14 mouse cellular contexts compared by ENCODE assay signal in genomic region chr5:39803457-39803856, GRCm38 (mm10). TPM values are rescaled to one million over a fixed set of nuclear protein-coding genes. Genes with fewer than 3 reads are reported as not detected.
DNase-seq lines count a peak whose midpoint lies in the region; ATAC-seq and TF ChIP-seq lines count a peak whose summit lies in the region.
"Had no signal": no experiment of that assay in that cellular context is flagged by ENCODE, and none has a peak within 500 bp of the region (broad histone marks: within the 10 kb centered on the region; RNA-seq: fewer than 3 reads in every experiment).

No protein-coding gene starts in this region.

- no peak overlapping the region for H3K4me3 ChIP-seq in midbrain, postnatal 0 days (ENCODE audit: low read depth, low read length)
- H3K4me3 ChIP-seq in midbrain, embryonic 13.5 days (replicated peaks): no peak overlapping the region
- H3K4me3 ChIP-seq: midbrain, embryonic 15.5 days had no signal

- H3K36me3 ChIP-seq in midbrain, postnatal 0 days (ENCODE audit: insufficient read depth, low read length): no peaks in the 10 kb centered on the region
- no peaks in the 10 kb centered on the region for H3K36me3 ChIP-seq in midbrain, embryonic 13.5 days
- H3K36me3 ChIP-seq: midbrain, embryonic 15.5 days had no signal

- H3K27me3 ChIP-seq in midbrain, postnatal 0 days (ENCODE audit: insufficient read depth, low read length): no peaks in the 10 kb centered on the region
- H3K27me3 ChIP-seq in midbrain, embryonic 13.5 days: no peaks in the 10 kb centered on the region
- H3K27me3 ChIP-seq: midbrain, embryonic 15.5 days had no signal

- H3K9me3 ChIP-seq in midbrain, postnatal 0 days (ENCODE audit: low read length): no peaks in the 10 kb centered on the region
- H3K9me3 ChIP-seq in midbrain, embryonic 13.5 days: no peaks in the 10 kb centered on the region
- H3K9me3 ChIP-seq: midbrain, embryonic 15.5 days had no signal

- H3K9ac ChIP-seq in midbrain, postnatal 0 days (replicated peaks; ENCODE audit: low read length, poor library complexity, severe bottlenecking): no peak overlapping the region
- H3K9ac ChIP-seq in midbrain, embryonic 13.5 days (replicated peaks): no peak overlapping the region
- H3K9ac ChIP-seq: liver, embryonic 14.5 days; midbrain, embryonic 15.5 days had no signal

- 57% methylated on average over 3 of the region's 3 CpGs for WGBS in midbrain, postnatal 0 days
- WGBS in midbrain, embryonic 13.5 days: 80% methylated on average over 3 of the region's 3 CpGs

- H3K27ac ChIP-seq in midbrain, postnatal 0 days (ENCODE audit: low read depth, low read length): no peak overlapping the region
- H3K27ac ChIP-seq in midbrain, embryonic 13.5 days: no peak overlapping the region
- H3K27ac ChIP-seq: liver, embryonic 14.5 days; midbrain, embryonic 15.5 days had no signal

- H3K4me2 ChIP-seq in midbrain, postnatal 0 days (ENCODE audit: low read depth, low read length, poor library complexity, severe bottlenecking): no peak overlapping the region
- no peak overlapping the region for H3K4me2 ChIP-seq in midbrain, embryonic 13.5 days (replicated peaks)
- H3K4me2 ChIP-seq: heart, embryonic 11.5 days; midbrain, embryonic 15.5 days had no signal

- ATAC-seq in midbrain, postnatal 0 days (ENCODE audit: low FRiP score): no peak
- no peak for ATAC-seq in midbrain, embryonic 13.5 days
- ATAC-seq: midbrain, embryonic 15.5 days had no signal

- no peaks in the 10 kb centered on the region for H3K4me1 ChIP-seq in midbrain, postnatal 0 days (ENCODE audit: insufficient read depth, low read length)
- no peaks in the 10 kb centered on the region for H3K4me1 ChIP-seq in midbrain, embryonic 13.5 days (replicated peaks)
- H3K4me1 ChIP-seq: midbrain, embryonic 15.5 days had no signal

- TF ChIP-seq CTCF in midbrain, postnatal 0 days (IDR thresholded peaks at IDR 0.05): no peak

- DNase-seq in midbrain, postnatal 0 days (ENCODE audit: low spot score): peak; percentile 16
- peak; percentile 53 to 56 for DNase-seq in frontal cortex, adult 2 months (ENCODE audit: extremely low spot score in 1 of 2, low spot score in 1 of 2)
- DNase-seq in layer of hippocampus, postnatal 14 days (ENCODE audit: low spot score in 2 of 2): peak; percentile 29 to 63
- peak; percentile 16 for DNase-seq in right cerebral cortex, postnatal 4 days
- no peak for DNase-seq in kidney, adult 11 months
- no peak for DNase-seq in adrenal gland, adult (ENCODE audit: inconsistent age in 2 of 2, low spot score in 1 of 2)
- DNase-seq: adrenal gland, adult 2 months; heart, postnatal 4 days; lung, postnatal 14 days; spleen, adult 18-20 months had no signal

RNA-seq across cellular contexts. Expression of gene Hs3st1, which starts 48.2 kb away (rescaled TPM):
- total RNA-seq in midbrain, postnatal 0 days (2014; rRNA removed): 39.3 and 42.3 TPM in 2 replicates
- polyA plus RNA-seq in midbrain, postnatal 0 days (2015; fragmentation: Nextera tagmentation; extraction: Ambion mirVana): 29.6 and 40.8 TPM in 2 replicates
- polyA plus RNA-seq in midbrain, embryonic 13.5 days (2015; fragmentation: Nextera tagmentation; extraction: Ambion mirVana): 14.1 and 15.7 TPM in 2 replicates
- 63.3 and 75.6 TPM in 2 replicates for polyA plus RNA-seq in frontal cortex, adult 2 months (2012; rRNA removed)
- total RNA-seq in layer of hippocampus, postnatal 14 days (2021): 10 to 100 TPM; 26.3 to 29.3 TPM

Comparison
In these comparisons a context has a peak if more than half of its experiments do, and no peak if none do; other contexts are left out.
1. DNase-seq: peak in midbrain, postnatal 0 days (single experiment), frontal cortex, adult 2 months (2 of 2), layer of hippocampus, postnatal 14 days (2 of 2) and right cerebral cortex, postnatal 4 days (single experiment); none in kidney, adult 11 months (single experiment) and adrenal gland, adult (0 of 2).